Mouse (Mus musculus): ENCODE data around the gene Celsr3.

Celsr3 gene

DNA sequence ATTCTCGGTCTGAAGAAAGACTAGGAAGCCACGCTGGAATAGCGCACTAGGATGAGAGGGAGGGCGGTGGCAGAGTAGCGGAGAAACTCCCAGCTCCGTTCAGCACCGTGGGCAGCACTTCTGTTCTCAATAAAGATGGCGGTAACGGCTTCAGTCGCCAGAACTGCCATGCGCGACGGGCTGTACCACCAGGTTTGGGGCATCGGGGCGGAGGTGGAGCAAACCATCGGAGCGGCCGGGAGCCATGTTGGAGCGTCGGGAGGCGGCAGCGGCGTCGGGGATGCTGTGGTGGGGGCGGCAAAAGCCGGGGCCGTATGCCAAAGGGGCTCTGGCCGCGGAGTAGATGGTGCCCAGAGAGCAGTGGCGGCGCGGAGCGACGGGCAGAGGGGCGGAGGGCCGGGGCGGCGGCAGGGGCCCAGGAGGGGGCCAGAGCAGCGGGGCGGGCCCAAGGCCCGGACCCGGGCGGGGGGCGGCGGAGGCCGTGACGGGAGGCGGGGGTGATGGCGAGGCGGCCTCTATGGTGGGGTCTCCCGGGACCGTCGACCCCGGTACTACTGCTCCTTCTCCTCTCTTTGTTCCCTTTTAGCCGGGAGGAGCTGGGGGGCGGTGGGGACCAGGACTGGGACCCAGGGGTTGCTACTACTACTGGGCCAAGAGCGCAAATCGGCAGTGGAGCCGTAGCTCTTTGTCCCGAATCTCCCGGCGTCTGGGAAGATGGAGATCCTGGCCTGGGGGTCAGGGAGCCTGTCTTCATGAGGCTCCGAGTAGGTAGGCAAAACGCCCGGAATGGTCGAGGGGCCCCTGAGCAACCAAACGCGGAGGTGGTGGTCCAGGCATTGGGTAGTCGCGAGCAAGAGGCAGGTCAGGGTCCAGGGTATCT lies at the start of gene Celsr3:
Celsr3 (plus strand) TSS at position 501 of the 880 bp plus-strand sequence.
- peak; percentile 94 for DNase-seq

DNA sequence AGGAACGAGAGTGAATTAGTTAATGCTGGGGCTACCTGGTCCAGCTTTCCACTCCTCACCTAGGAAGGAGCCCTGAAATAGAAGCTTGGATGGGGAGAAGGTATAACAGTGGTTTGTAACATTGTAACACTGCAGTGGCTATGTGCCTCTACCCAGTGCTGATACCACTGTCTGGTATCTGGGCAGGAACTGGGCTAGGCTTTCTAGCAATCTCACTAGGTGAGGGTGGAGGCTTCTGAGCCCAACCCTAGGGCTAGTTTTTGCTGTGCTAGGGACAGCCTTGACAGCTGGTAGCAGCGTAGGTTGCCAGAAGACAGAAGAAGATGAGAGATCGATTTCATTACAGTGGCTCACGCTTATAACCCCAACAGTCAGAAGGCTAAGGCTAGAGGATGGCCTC lies 49.5 kb upstream of the Celsr3 start:
- no peak for DNase-seq

DNA sequence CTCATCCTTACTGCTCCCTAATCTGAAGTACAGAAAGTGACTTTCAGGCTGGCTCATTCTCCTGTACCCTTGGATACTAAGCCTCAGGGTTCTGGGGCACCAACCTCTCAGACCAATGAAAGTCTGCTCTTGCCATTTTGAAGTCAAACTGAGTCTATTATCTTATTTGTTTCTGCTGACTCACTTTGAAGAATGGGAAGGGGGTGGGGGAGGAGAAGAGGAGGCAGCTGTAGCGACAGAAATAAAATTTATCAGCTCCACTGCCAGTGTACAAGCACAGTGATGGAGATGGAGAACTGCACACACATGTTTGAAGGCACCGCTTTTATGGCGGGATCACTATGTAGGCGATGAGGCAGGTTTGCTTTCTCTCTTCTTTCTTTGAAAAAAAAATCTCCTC lies 48.8 kb upstream of the Celsr3 start:
- no peak for DNase-seq

DNA sequence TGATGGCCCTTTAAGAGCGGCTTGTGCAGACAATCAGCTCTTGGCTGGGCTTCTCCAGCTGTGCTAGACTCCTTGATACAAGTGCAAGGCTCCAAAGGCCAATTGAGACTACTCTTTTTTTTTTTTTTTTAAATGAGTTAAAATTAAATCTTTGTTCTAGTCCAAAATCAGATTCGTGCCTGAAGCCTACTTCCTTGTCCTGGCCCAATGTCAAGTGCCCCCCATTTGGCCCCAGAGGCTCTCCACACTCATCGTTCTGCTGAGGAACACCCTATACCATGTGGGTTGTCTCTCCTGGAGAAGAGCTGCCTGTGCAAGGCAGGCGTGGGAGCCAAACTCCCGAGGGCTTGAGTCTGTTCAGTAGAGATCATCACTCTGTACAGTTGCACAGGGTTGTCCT lies 45.2 kb upstream of the Celsr3 start:
- DNase-seq, result no peak

DNA sequence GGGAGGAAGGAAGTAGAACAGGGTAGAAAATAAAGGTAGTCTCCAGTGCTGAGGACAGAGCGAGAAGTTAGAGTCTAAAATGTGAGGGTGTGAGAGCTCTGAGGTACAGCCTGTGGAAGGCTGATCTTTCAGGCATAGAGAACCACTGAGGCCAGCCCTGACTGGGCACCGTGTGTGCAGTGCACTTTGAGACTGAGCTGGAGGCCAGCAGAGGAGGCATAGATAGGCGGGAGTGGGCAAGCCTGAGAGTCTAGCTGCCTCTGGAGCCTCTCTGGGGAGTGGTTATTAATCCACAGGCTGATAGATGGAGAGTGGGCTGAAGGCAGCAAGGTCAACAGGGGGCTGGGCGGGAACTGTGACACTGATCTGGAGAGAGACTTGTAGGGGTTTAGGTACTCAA lies 44.2 kb upstream of the Celsr3 start:
- DNase-seq, result no peak

DNA sequence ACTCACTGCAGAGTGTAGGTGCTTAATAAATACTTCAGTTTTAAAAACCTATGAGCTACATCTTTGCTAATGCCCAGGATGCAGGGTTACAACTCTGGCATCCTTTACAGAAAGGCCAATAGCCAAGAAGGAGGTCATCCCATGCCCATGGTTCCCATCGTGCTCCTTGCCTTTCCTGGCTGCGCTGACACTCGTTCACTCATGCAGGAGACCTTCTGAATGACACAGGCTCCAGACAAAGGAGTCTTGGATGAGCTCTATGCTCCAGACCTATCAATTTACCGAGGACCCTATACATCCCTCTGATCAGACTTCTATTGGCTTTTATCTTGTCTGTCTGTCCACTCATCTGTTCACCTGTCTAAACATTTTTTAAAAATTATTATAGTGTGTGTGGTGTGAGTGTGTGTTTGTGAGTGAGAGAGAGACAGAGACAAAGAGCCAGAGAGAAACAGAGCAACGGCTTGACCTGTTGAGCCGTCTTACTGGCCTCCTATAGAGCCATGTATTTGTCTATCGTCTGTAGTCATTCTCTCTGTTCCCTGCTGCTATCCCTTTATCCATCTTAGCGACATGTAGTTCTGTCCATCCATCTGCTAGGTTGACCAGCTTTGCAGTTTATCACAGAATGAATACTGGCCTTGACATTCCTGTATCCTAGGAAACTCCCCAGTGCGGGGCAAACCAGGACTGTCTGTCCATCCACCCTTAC lies 43.1 kb upstream of the Celsr3 start:
- DNase-seq, result peak; percentile 56

DNA sequence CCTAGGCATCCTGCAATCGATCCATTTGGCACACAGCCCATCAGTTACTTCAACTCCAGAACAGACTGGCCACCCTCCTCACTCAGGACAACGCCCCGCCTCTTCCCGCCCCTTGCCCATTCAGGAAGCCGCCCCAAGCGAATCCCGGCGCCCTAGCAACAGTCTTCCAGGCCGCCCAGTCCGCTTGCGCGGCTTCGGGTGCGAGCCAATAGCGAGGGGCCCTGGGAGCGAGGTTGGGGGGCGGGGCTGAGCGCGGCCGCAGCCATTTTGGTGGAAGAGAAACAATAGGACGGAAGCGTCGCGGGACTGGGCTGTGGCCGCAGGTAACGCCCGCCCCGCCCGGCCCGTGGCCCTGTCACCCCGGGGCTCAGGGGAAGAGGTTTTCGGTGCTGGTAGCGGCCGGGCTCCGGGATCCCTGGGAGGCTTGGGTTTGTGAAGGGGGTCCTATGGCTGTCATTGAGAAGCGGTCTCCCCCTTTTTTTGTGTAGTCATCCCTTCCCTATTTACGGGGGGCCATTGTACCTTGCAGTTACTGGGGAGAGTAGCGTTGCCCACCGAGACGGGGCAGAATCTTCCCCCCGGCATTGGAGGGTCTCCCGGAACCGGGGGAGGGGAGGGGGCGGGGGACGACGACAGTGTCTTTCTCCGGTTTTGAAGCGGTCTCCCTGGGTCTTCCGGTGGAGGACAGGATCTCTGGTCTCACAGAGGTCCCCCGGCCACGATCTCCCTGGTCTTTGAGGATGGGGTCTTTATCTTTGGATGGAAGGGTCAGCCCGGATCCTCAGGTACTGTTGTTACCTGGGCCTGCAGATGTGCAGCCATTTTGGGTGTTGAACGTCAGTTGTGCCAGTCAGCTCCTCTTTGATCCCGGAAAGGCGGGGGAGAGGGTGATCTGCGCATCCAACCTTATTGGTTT lies 42.3 kb upstream of the Celsr3 start, which contains the start of gene Ip6k2:
Ip6k2 (plus strand) TSS at position 249 of the 916 bp plus-strand sequence.
- peak; percentile 99 for DNase-seq

DNA sequence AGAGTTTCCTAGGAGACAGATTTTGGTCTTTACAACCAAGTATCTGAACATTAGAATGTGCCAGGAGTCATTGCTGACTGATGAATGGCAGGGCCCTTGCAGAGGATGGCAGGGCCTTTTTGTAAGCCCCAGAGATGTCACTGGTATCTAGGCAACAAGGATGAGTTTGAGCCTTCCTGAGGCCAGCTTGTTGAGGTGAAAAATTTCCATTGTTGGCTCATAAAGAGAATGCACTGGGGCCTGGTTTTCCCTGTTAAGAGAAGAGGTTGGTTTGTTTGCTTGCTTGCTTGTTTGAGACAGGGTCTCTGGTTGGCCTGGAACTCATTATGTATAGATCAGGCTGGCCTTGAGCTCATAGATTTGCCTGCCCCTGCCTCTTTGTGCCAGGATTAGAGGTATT lies 40.7 kb upstream of the Celsr3 start:
- DNase-seq, result peak; percentile 79

DNA sequence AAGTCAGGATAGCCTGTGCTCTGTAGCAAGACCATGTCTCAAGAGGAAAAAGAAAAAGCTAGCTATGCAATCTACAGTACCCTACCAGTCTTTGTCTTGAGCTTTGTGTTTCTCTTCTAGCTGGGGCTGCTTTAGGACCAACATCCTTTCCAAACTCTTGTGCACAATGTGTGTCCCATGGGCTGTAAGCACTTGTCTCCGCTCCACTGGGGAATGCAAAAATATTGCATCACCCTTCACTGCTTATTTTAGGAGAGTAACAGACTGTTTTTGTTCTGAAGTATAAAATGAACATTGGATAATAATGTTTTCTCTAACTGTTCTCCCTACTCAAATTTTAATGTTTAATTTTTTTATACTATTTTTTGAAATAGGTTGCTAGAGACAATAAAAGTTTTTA lies 39.6 kb upstream of the Celsr3 start:
- DNase-seq, result no peak

DNA sequence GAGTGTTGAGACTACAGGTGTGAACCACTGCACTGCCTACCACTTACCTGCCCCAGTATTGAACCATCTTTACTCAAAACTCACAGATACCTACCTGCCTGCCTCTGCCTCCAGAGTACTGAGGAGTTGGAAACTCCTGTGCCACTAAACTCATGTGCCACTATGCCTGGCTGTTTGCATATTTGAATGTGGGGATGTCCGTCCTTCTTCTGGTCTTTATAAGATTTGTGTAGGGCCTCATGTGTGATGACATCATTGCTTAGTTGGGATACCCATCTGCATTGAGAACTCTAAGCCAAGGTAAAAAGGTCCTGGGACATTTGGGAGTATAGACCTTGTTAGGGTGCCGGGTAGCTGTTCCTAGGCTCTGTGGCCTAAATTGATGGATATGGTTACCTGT lies 39.0 kb upstream of the Celsr3 start:
- DNase-seq, result no peak

DNA sequence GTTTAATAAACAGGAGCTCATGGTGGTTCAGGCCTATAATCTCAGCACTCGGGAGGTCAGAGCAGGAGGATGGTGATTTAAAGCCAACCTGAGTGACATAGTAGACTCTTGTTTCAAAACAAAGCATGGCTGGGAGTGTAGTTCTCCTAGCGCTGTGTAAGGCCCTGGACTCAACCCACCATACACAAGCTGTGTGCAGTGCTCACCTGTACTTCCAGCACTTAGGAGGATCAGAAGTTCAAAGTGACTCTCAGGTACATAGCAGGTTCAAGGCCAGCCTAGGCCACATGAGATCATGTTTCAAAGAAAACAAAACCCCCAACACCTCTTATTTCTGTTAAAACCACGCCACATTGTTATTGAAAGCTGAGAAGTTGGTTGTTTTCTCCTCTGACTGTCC lies 37.4 kb upstream of the Celsr3 start:
- no peak for DNase-seq

DNA sequence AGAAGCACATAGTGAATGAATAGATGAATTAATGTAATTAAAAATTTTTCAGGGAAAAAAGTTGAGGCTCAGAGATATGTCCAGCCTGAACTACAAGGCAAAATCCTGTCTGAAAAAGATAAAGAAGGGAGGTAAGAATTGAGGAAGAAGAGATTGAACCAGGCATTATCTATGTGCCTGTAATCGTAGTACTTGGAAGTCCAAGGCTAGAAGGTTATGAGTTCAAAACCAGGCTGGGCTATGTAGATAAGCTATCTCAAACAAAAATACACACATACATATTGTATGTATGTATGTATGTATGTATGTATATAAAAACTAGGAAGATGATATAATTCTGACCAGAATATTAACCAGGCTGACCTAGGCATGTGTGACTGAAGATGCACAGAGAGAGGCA lies 33.8 kb upstream of the Celsr3 start:
- DNase-seq, result no peak

DNA sequence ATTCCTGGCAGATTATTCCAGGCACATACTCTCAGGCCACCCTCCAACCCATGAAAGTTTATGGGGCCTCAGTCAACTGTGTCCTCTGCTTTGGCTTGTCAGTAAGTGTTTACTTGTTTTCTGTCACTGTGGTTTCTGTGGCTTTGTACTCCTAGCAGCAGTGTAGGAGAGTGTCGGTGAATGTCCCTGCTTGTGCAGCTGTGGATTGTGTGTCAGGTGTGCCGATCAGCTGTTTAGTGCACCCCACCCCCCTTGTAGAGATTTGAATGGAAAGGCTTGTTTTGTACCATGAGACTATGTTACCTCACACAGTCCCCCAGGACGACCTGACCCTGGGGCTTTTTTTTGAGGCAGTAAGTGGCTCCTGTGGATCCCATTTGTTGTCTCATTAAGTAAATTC lies 33.4 kb upstream of the Celsr3 start:
- no peak for DNase-seq

DNA sequence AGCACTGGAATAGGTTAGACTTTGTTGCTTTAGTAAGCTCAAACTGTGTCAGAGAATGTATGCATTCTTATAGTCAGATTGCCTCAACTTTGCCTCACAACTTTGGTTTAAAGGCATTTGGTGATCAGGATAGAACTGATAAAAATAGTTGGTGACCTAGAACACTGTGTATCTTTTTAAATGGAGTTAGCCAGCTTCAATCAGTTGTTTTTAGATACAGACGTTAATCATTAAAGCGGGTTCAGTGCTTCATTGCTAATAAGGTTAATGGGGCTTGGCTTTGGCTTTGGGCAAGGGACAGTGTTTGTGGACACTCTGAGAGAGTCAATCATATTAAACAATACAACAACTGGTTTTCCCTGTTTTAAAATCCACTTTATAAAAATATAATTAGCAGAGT lies 30.8 kb upstream of the Celsr3 start:
- DNase-seq, result no peak

DNA sequence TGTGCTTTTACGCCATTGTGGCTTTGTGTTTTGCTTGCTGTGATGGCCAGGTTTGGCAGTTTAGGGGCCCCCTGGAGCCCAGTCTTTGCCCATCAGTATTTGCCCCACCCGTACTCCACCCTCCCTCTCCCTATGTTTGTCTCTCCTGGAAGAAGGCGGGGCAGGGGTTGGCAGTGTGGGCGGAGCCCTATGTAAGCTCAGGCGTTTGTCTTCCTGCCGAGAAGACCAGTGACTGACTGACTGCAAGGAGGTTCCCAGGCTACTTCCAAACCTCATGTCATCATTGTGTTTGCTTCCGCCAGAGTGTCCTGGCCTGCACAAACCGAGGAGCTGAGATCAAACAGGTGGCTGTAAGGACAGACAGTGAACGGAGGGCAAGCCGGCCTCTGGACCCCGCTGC lies 30.4 kb upstream of the Celsr3 start:
- DNase-seq, result peak; percentile 45

DNA sequence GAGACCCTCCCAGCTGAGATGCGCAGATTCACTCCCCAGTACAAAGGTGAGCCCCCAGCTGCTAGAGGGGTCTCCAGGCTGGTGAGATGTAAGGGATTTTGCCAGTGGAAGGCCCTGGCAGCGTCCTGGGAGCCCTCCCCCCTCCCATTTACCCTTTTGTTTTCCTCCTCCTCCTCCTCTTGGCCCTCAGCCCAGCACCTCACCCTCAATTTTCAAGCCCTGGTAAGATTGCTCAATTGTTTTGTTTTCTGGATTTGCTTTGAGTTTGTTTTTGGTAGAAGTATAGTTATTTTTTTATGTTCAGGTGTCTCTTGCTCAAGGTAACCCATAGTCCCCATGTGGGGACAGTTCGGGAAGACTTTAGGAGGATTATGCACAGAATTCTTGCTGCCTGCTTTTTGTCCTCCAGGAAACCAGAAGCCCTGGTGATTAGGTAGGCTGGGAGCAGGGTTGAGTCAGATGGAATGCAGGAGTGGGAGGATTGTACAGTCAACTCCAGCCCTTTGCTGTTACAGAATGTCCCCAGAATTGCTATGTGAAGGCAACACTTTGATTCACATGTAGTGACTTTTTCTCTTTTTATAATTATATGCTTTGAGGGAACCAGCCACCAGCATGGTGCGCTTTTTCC lies 29.7 kb upstream of the Celsr3 start:
- no peak for DNase-seq

DNA sequence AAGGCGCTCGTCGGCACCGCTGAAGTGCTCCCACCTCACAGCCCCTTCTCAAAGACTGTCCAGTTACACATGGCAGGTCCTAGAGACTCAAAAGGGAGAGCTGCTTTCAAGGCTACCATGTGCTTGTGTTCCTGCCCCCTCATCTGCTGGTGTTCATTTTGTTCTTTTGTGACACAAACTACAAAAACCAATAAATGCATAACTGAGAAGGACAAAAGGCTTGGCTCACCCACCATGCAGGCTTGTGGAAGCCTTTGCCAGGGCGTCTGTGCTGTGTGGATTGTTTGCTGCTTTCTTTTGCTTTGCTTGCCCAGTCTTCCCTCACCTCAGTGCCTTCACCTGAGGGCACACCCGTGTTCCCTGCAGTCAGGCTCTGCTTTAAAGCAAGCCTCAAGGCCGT lies 28.6 kb upstream of the Celsr3 start:
- no peak for DNase-seq

DNA sequence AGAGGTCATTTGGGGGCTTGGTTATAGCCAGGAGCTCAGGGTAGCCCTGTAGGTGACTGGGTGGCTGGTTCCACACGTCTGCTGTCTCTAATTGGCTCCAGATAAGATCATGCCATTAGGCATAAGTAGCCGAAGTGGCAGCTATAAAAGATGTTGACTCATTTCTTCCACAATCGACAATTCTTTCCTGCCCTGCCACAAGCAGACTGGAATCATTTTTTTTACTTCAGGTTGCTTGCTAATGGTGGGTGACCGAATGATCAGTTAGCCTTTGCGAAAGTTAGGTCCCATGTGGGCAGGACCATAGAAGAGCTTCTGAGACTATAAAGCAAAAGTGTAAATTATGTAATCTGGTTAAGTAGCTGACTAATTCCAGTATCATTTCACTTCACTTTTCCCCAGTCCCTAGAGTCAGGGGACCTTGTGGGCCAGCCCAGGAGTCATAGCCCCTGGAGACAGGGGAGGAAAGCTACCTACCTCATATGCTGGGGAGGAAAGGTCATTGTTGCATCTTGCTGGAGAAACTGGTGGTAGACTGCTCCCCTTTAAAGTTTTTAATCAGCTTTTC lies 27.5 kb upstream of the Celsr3 start:
- DNase-seq, result no peak

DNA sequence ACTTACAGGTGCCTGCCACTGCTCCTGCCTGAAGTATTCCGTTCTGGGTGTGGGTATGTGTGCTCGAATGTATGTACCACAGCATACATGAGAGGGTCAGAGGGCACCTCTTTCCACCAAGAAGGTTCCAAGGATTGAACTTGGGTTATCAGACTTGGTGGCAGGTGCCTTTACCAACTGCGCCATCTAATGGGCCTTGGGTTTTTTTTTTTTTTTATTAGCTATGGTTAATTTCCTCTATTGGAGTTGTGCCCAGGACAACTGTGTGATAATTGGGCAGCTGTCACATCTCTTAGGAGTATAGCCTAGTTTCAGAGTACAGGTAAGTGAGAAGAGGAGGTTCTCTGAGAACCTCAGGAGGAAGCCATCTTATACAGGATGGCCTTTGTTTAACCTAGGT lies 26.6 kb upstream of the Celsr3 start:
- DNase-seq, result no peak

DNA sequence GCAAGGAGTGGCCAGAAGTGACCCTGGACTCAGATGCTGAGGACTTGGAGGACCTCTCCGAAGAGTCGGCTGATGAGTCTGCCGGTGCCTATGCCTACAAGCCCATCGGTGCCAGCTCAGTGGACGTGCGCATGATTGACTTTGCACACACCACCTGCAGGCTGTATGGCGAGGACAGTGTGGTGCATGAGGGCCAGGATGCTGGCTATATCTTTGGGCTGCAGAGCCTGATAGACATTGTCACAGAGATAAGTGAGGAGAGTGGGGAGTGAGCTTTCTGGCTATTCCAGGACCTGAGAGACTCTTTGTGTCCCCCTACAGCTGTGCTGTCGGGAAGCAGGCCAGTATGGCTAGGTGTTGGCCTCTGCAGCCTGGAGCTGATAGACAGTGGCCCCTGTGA lies 20.4 kb upstream of the Celsr3 start:
- DNase-seq, result no peak

DNA sequence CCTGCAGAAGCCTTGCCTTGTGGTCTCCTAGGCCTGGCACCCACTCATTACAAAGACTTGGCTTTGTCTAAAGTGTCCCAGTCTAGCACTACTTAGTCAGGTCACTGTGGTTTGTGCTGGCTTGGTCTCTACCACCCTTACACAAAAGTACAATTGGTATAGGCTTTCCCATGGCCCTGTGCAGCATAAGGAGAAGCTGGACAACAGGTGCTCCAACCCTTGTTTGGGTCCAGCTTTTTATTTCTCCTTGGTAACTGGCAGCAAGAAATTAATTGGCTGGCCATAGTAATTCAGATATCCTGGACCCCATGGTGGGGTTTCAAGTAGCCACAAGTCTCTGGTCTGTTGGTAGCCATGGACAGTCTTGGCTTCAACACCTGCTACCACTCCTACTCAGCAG lies 19.7 kb upstream of the Celsr3 start:
- DNase-seq, result no peak

DNA sequence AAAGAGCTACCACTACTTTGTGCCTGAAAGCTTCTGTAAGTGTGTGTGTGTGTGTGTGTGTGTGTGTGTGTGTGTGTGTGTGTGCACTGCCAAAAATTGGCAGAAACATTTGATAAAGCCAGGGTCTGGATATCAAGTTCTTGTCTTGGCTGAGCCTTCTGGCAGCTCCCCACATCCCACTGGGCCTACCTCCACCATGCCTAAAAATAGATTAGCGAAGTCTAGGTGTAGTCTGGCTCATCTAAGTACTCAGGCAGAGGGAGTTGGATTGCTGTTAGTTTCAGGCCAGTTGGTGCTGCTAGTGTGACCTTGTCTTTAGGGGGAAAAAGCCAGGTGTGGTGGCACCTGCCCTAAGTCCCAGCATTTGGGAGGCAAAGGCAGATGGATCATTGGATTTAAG lies 19.3 kb upstream of the Celsr3 start:
- DNase-seq, result no peak
